Mouse (Mus musculus) liver, embryonic 13.5 days (tissue): ENCODE data around the gene Lfng. TPM values are rescaled to one million over a fixed set of nuclear protein-coding genes. Genes with fewer than 3 reads are reported as not detected.

ENCODE experiments used
- ATAC-seq: fragments of 200-750 bp; cut with Nextera tagmentation; 2 replicates; pipeline ENCODE4 v1.8.0; 2017; ENCODE audit warnings: low read depth, mild to moderate bottlenecking, moderate number of reproducible peaks, moderate library complexity
- DNase-seq: peaks from one replicate; pipeline ENCODE4 v3.0.0; 2022
- H3K27ac ChIP-seq: fragments of 300-500 bp; sonication (generic); 2 replicates; pipeline ENCODE4 v1.5.1; 2015; ENCODE audit warnings: moderate library complexity, mild to moderate bottlenecking, inconsistent platforms
- H3K27me3 ChIP-seq: fragments of 300-500 bp; sonication (generic); 2 replicates; pipeline ENCODE4 v1.6.1; 2015; ENCODE audit warnings: mild to moderate bottlenecking, inconsistent platforms
- H3K36me3 ChIP-seq: fragments of 300-500 bp; sonication (generic); 2 replicates; pipeline ENCODE4 v1.6.1; 2015; ENCODE audit warnings: mild to moderate bottlenecking, inconsistent platforms
- H3K4me1 ChIP-seq: fragments of 300-500 bp; sonication (generic); replicated peaks from 2 replicates; pipeline ENCODE4 v1.6.1; 2015; ENCODE audit warnings: inconsistent platforms
- H3K4me2 ChIP-seq: fragments of 300-500 bp; sonication (generic); 2 replicates; pipeline ENCODE4 v1.6.1; 2015; ENCODE audit warnings: inconsistent platforms, mild to moderate bottlenecking, moderate library complexity
- H3K4me3 ChIP-seq: fragments of 300-500 bp; sonication (generic); replicated peaks from 2 replicates; pipeline ENCODE4 v1.5.1; 2015; ENCODE audit warnings: mild to moderate bottlenecking, inconsistent platforms
- H3K9ac ChIP-seq: fragments of 300-500 bp; sonication (generic); 2 replicates; pipeline ENCODE4 v1.6.1; 2015; ENCODE audit warnings: mild to moderate bottlenecking, inconsistent platforms
- H3K9me3 ChIP-seq: fragments of 300-500 bp; sonication (generic); replicated peaks from 2 replicates; pipeline ENCODE4 v1.6.1; 2016; ENCODE audit warnings: inconsistent platforms
- WGBS: fragments of 180-500 bp; shearing (Covaris S2); methylation state at CpG from one replicate; pipeline ENCODE4 v1.1.7; 2015; ENCODE audit not compliant: insufficient replicate concordance; 5-methylcytosine and 5-hydroxymethylcytosine counted together
- polyA plus RNA-seq: library from polyadenylated mRNA; unstranded; fragments of >200 nt; fragmentation: Nextera tagmentation; extraction: Ambion mirVana; gene quantifications from 2 replicates; pipeline ENCODE4 v1.2.1, GENCODE M21; 2015

Gene Lfng
- polyA plus RNA-seq, 1 experiment from 2014 or later = 8.0 TPM

DNA sequence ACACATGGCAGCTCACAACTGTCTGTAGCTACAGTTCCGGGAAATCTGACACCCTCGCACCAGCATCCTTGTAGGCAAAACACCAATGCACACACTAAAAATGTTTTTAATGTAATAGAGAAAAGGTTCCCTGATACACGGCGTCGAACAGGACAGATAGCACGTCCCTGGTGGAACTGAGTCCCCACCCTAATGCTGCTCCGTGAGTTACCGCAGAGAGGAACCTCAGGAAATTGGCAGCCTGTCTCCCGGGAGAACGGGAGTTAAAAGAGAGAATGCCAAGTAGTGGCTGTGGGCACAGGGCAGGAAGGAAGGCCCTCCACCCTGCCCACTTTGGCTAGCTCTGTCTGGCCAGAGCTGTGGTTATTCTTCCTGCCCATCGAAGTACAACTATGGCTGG is 44.1 kb downstream of the Lfng start:
- Histone ChIP-seq H3K36me3 (0 out of 2 replicates have a peak, but pooled peaks cover 2% of the 10 kb centered on the region), H3K27ac (no peak overlapping the region), H3K4me2 (no peak overlapping the region), H3K9ac (no peak overlapping the region), H3K9me3 (no peaks in the 10 kb centered on the region), H3K27me3 (peaks cover 6% of the 10 kb centered on the region; the same call in 1 of the 2 replicates), H3K4me3 (no peak overlapping the region), H3K4me1 (peaks cover 57% of the 10 kb centered on the region)
- ATAC-seq = no peak
- 54% methylated on average over 11 of the region's 11 CpGs for WGBS
- DNase-seq = no peak

DNA sequence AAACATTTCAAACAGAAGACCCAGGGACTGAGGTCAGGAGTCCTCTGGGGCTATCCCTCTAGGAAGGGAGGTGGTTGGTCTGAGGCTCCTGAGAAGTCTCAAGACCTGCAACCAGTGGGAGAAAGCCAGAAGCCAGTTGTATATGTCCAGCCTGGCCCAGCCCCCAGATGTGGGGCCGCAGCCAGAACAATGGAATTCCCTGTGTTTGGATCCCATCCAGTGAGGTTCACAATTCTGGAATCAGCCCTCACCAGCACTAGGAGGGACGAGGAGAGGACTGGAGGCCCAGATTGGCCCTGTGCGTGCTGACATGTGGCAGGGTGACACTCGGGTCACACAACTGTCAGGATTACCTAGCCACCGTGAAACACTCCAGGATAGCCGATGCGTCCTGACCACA is 45.5 kb downstream of the Lfng start:
- H3K9me3 ChIP-seq = no peaks in the 10 kb centered on the region
- H3K4me2 ChIP-seq = no peak overlapping the region
- ATAC-seq = no peak
- H3K9ac ChIP-seq = no peak overlapping the region
- 76% methylated on average over 7 of the region's 7 CpGs for WGBS
- H3K27me3 ChIP-seq = peaks cover 6% of the 10 kb centered on the region; the same call in 1 of the 2 replicates
- no peak for DNase-seq
- H3K4me1 ChIP-seq = peaks cover 44% of the 10 kb centered on the region
- H3K4me3 ChIP-seq = no peak overlapping the region
- no peak overlapping the region for H3K27ac ChIP-seq
- H3K36me3 ChIP-seq = no peaks in the 10 kb centered on the region

DNA sequence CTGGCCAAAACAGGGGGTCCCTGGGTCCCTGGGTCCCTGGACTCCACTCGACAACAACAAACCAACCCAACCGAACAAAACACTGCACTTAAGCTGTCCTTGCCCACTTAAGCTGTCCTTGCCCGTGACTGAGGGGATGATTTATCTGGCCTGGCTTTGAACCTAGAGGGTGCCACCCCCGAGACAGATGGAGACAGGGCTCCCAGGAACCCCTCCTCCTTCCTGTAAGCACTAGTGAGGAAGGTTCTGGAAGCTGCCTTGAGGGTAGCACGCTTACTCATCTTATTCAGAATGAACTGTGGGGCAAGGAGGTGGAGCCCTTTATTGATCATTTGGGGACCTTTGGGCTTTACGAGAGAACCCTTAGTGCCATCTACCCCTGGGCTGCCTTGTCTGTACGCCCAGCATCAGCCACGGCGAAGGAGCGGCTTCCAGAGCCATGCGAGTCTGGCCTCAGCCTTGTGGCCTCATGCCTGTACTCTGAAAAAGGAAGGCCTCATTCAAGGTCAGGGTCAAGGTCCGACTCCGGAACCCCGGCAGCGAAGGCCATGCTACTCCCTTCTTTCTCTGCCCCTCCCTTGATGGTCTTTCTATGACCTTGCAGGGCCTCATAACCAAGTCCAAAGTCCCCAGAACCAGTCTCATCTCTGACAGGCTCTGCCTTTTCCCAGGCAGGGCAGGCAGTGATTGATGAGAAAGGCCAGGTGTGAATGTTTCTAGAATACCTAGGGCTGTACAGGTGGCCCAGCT is 47.2 kb downstream of the Lfng start:
- H3K4me2 ChIP-seq = no peak overlapping the region
- no peak overlapping the region for H3K9ac ChIP-seq
- DNase-seq (no peak), ATAC-seq (no peak)
- no peaks in the 10 kb centered on the region for H3K36me3 ChIP-seq
- H3K4me1 ChIP-seq = peaks cover 32% of the 10 kb centered on the region
- no peaks in the 10 kb centered on the region for H3K9me3 ChIP-seq
- H3K27me3 ChIP-seq = peaks cover 6% of the 10 kb centered on the region; the same call in 1 of the 2 replicates
- no peak overlapping the region for H3K27ac ChIP-seq
- 72% methylated on average over 15 of the region's 15 CpGs for WGBS
- no peak overlapping the region for H3K4me3 ChIP-seq

DNA sequence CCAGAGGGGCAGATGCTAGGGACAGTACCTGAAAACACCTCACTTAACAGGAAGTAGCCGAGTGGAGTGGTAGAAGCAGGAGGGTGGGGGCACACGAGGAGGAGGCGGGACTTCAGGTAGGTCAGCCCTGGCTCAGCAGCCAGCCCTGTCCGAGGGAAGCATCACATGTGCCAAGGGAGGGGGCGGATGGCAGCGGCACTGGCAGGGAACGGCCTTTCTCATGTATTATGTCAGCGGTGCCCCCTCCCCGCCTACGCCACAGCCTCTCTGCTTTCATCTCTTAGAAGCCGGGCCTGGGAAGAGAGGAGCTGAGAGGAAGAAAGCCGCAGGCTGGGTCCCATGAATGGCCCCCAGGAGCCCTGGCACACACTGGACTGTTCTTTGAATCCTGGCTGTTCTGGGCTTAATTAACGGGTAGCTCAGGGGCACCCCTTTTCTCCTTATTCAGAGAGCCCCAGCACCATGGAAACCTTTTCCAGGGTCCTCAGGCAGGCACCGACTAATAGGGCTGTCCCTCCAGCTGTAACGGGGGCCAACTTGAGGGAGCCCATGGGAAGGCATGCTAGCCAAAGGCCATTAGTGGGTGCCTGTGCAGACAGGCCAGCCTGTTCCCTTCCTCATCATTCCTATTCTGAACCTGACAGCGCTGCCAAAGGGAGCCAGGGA is 52.6 kb downstream of the Lfng start:
- Histone ChIP-seq H3K4me2 (no peak overlapping the region), H3K36me3 (no peaks in the 10 kb centered on the region), H3K4me3 (no peak overlapping the region), H3K9ac (no peak overlapping the region), H3K9me3 (no peaks in the 10 kb centered on the region), H3K4me1 (peaks cover 24% of the 10 kb centered on the region), H3K27me3 (peaks cover 5% of the 10 kb centered on the region; the same call in 1 of the 2 replicates), H3K27ac (no peak overlapping the region)
- ATAC-seq = no peak
- WGBS = 56% methylated on average over 16 of the region's 16 CpGs
- DNase-seq = no peak

DNA sequence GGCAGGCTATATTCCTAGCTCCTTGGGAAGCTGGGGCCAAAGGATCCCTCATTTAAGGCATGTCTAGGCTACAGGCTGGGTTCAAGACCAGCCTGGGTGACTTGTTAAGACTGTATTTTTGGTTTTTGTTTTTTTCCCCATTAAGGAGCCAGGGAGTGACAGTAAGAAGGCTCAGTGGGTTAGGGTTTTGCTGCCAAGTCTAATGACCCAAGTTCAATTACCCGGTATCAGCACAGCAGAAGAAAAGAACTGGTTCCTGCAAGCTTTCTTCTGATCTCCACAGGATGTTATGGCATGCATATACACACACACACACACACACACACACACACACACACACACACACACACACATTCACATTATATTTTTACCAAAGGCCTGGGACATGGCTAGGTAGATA is 53.3 kb downstream of the Lfng start:
- H3K4me2 ChIP-seq = no peak overlapping the region
- 90% methylated on average over 1 of the region's 1 CpGs for WGBS
- H3K27ac ChIP-seq = no peak overlapping the region
- no peak for DNase-seq
- no peak overlapping the region for H3K9ac ChIP-seq
- H3K9me3 ChIP-seq = no peaks in the 10 kb centered on the region
- H3K4me1 ChIP-seq = peaks cover 24% of the 10 kb centered on the region
- no peak overlapping the region for H3K4me3 ChIP-seq
- no peaks in the 10 kb centered on the region for H3K36me3 ChIP-seq
- H3K27me3 ChIP-seq = peaks cover 5% of the 10 kb centered on the region; the same call in 1 of the 2 replicates
- no peak for ATAC-seq

DNA sequence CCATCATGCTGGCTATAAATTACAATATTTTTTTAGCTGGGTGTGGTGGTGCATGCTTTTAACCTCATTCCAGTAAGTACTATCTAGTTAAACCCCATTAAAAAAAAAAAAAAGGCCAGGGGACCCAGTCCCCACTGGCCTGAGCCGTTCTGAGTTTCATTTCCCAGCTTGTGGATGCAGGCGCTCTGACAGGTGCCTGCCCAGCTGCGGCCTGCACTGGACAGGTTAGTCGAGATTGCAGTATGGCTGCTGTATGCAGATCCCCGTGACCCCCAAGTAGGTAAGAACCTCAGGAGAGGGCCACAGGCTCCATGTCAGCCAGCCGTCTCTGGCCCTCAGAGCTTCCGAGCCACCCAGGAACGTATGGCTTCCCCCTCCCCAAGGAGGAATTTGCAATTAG is 54.3 kb downstream of the Lfng start:
- H3K9ac ChIP-seq = no peak overlapping the region
- H3K27ac ChIP-seq = no peak overlapping the region
- DNase-seq (no peak), ATAC-seq (no peak)
- H3K9me3 ChIP-seq = no peaks in the 10 kb centered on the region
- H3K4me1 ChIP-seq = peaks cover 24% of the 10 kb centered on the region
- H3K36me3 ChIP-seq = no peaks in the 10 kb centered on the region
- H3K4me2 ChIP-seq = no peak overlapping the region
- H3K27me3 ChIP-seq = peaks cover 5% of the 10 kb centered on the region; the same call in 1 of the 2 replicates
- 72% methylated on average over 8 of the region's 8 CpGs for WGBS
- no peak overlapping the region for H3K4me3 ChIP-seq

DNA sequence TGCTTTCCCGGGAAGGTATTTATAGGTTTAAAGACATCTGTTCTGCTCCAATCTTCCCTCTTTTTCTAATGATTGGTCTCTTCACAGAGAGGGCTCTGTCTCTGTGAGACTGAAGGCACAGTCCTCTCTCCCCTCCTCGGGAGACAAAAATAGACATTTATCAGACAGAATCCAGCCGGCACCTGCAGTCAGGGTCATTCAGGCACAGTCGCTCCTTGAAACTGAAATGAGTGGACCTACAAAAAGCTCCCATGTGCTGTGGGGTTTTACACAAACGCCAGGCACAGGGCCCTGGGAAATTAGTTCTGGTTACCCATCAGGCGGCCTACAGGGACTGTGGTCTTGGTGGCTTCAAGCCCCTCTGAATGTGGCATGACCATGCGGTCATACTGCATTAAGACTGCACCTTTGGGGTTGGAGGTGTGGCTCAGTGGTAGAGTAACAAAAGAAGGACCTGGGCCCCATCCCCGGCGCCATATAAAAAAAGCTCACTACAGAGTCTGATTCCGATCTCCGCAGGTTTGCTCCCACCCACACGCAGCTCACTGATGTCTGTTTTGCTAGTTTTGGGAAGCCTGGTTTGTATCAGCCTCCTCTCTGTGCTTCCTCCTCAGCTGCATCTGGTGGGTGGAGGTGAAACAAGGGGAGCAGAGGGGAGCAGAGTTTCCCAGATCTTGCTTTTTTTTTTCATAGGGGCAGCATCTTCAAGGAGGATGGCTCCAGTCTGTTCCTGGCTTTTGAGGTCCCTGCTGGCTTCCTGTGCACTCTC is 54.9 kb downstream of the Lfng start:
- WGBS = 60% methylated on average over 12 of the region's 12 CpGs
- Histone ChIP-seq H3K4me2 (no peak overlapping the region), H3K27me3 (peaks cover 5% of the 10 kb centered on the region; the same call in 1 of the 2 replicates), H3K27ac (no peak overlapping the region), H3K4me1 (peaks cover 24% of the 10 kb centered on the region), H3K9ac (no peak overlapping the region), H3K4me3 (no peak overlapping the region), H3K36me3 (no peaks in the 10 kb centered on the region), H3K9me3 (no peaks in the 10 kb centered on the region)
- ATAC-seq = no peak
- no peak for DNase-seq

DNA sequence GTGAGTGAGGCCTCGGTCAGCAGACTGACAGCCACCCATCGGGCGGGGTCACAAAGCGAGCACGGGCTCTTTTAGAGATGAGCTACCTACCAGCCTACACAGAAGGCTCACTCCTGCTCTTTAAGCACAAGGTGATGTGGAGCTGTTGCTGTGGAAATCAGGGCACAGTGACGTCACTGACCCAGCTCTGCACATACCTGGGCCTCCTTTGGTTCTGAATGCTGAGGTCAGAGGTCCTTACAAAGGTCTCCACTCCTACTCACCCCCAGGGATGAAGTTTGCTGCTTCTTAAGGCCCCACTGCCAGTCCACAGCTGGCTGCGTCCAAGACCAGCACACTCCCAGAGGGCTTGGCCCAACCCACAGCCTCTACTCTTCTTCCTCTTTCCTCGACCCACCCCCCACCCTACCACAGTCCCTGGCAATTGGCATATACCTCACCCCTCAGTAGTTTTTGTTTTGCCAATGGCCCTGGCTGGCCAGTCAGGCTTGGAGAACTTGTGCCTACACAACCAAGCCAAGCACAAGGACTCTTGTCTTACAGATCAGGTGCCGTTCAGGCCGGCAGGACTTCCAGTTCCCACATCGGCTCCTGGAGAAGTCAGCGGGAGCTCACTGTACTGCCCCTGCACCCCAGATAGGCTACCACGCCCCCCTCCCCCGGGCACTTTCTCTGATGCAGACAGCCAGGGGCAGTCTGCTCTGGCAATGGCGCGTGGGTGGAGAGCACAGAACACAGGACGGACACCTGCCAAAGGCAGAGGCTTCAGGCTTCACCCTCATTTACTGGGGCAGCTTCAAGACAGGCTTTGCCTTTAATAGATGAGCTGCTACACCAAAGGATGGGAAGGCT is 55.8 kb downstream of the Lfng start:
- H3K4me2 ChIP-seq = no peak overlapping the region
- no peaks in the 10 kb centered on the region for H3K9me3 ChIP-seq
- H3K9ac ChIP-seq = no peak overlapping the region
- peaks cover 5% of the 10 kb centered on the region; the same call in 1 of the 2 replicates for H3K27me3 ChIP-seq
- peaks cover 27% of the 10 kb centered on the region for H3K4me1 ChIP-seq
- 49% methylated on average over 17 of the region's 17 CpGs for WGBS
- no peak overlapping the region for H3K27ac ChIP-seq
- no peak overlapping the region for H3K4me3 ChIP-seq
- no peaks in the 10 kb centered on the region for H3K36me3 ChIP-seq
- DNase-seq = no peak
- ATAC-seq = no peak

DNA sequence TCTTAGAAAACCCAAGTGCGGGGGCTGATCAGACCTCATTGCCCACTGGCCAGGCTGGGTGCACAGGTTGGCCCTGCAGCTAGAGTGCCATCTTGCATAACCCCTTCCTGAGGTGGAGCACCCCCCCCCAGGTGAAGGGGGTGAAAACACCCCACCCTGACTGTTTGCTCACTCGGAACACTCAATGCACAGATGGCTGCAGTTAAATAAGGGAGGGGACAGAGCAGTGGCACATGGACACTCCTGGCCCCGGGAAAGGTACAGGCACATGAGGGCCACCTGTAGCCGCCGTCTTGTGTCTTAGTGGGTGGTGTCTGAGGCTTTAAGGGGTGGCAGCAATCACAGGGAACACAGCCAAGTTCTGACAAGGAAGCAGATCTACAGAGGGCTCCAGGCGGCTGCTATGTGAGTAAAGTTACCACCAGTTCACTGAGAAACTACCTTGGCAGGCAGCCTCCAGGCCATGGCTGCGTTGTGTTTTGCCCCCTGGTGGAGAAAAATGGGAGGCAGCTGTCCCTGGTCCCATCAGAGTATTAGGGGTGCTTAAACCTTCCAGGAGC is 56.6 kb downstream of the Lfng start:
- DNase-seq = no peak
- H3K9ac ChIP-seq = no peak overlapping the region
- H3K27ac ChIP-seq = no peak overlapping the region

More for the DNA sequence above, 56.6 kb downstream of the Lfng start:
- Histone ChIP-seq H3K4me3 (no peak overlapping the region), H3K4me2 (no peak overlapping the region), H3K9me3 (0 out of 2 replicates have a peak, but pooled peaks cover 2% of the 10 kb centered on the region), H3K4me1 (peaks cover 29% of the 10 kb centered on the region), H3K36me3 (peaks cover 5% of the 10 kb centered on the region), H3K27me3 (peaks cover 5% of the 10 kb centered on the region; the same call in 1 of the 2 replicates)
- ATAC-seq = peak; percentile 35; the same call in 1 of the 2 replicates
- 44% methylated on average over 7 of the region's 7 CpGs for WGBS
